Mouse (Mus musculus): ENCODE measurements around the gene Srl.

Srl gene

GRCm38 (mm10) chr16:4519157-4519556 lies 22.5 kb downstream of the Srl start:
- DNase-seq (ENCODE audit: low spot score in 2 of 2) = no peak

DNA sequence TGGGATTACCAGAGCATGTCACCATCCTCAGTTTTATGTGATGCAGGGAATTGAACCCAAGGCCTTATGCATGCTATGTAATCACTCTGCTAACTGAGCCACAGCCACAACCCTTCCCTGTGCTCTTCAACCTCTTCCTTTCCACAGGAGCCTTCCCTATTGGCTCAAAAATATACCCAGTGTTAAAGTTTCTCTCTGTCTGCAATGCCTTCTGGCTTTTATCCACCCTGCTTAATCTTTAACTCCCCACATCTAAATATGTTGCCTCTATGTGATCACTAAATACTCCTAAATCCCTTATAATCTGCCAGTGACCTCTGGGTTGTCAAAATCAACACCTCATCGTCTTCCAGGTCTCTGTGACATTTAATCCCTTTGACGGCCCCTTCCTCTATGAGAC lies 23.7 kb downstream of the Srl start:
- DNase-seq (ENCODE audit: low spot score in 2 of 2) = no peak

DNA sequence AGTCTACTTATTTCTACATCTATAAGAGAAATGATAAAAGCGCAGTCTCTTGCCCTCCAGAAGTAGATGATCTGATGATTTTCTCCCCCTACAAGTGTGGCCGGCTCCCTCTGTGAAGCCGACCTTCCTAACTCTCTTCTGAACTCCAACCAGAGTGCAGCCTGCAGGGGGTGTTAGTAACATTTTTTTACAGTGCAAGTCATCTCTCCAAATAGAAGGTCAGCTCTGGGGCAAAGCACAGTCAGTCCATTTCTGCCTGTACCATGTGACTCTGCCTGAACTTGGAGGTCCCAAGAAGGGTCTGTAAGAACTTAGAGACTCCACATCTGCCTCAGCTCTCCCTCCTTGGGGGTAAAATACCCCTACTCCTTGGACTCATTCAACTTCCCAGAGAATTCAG lies 27.2 kb downstream of the Srl start:
- no peak for DNase-seq (ENCODE audit: low spot score in 2 of 2)

DNA sequence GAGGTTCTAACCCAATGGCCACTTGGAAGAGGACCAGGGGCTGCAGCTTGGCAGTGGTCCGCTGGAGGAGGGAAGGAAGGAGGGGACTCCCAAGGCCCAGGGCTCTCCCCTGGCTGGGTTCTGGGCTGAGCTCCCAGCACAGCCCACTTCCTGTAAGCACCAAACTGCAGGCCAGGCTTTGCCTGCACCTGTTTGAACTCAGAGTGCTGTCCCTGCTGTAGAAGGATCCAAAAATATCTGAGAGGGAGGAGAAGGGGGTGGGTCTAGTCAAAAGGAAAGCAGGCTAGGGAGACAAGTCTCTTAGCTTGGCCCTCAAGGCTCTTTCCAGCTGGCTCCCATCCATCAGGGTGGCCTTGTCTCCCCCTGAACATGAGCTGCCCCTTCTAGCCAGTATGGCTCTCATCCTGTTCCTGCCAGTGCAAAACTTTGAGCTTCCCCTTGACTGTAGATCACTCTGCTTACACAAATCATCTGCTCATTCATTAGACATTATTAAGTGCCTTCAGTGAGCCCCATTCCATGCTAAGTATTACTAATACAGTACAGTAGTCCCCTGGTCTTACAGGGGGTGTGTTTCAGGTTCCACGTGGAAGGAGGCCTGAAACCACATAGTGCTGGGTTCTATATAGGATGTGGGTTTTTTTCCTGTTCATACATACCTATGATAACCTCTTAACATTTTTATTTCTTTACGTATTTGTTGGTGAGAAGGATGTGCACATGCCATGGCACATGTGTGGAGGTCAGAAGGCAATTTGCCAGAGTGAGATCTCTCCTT lies 28.8 kb downstream of the Srl start:
- DNase-seq (ENCODE audit: low spot score in 2 of 2) = peak in 1 of 2 experiments; percentile 13

GRCm38 (mm10) chr16:4511371-4511770 lies 30.2 kb downstream of the Srl start:
- DNase-seq (ENCODE audit: low spot score in 2 of 2) = no peak

DNA sequence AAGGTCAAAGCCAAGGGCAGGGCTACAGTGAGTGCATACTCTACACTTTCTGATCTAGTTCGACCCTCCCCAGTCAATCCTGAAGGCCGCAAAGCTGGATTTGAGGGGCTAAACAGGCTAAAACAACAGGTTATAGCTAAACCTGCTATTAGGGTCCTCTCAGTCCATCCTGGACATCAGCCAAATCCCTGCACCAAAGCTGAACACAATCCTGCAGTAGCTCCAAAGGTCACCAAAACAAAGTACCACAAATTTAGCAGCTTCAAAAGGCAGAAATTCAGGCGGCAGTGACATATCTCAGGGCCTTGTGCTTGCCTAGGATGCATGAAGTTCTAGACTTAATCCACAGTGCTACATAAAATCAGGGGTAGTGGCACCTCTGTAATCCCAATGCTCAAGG lies 35.4 kb downstream of the Srl start:
- no peak for DNase-seq (ENCODE audit: low spot score in 2 of 2)

DNA sequence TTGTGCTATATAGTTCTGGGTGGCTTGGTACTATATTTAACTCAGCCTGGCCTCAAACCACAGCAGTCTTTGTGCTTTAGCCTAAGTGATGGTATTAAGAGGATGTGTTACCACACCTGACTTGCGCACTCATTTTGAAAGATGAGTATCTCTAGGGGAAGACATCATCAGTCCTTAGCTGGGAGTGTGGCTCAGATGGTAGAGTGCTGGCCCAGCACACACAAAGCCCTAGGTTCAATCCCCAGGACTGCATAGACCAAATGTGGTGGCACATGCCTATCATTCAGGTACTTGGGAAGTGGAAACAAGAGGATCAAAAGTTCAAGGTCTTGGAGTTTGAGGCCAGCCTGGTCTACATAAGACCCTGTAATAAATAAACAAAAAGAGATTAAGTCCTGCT lies 38.1 kb downstream of the Srl start:
- no peak for DNase-seq (ENCODE audit: low spot score in 2 of 2)

GRCm38 (mm10) chr16:4502568-4502967 lies 39.0 kb downstream of the Srl start:
- DNase-seq (ENCODE audit: low spot score in 2 of 2) = no peak

DNA sequence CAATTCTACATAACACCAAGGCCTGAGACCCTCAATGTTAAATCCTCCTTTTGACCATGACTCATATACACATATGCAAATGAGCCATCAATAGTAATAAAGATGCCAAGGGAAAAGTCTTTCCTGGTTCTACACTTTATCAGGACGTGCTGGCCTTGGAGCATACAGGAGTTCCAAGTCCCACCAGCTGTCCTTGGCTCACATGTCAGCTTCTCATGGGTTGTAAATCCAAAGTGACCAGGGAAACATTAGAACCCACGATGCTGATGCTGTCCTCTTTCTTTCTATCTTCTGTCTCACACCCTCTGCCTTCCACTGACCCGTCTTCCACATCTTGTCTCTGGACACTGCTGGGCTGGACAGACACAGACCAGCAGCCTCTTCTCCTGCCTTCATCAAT lies 39.9 kb downstream of the Srl start:
- DNase-seq (ENCODE audit: low spot score in 2 of 2) = no peak

DNA sequence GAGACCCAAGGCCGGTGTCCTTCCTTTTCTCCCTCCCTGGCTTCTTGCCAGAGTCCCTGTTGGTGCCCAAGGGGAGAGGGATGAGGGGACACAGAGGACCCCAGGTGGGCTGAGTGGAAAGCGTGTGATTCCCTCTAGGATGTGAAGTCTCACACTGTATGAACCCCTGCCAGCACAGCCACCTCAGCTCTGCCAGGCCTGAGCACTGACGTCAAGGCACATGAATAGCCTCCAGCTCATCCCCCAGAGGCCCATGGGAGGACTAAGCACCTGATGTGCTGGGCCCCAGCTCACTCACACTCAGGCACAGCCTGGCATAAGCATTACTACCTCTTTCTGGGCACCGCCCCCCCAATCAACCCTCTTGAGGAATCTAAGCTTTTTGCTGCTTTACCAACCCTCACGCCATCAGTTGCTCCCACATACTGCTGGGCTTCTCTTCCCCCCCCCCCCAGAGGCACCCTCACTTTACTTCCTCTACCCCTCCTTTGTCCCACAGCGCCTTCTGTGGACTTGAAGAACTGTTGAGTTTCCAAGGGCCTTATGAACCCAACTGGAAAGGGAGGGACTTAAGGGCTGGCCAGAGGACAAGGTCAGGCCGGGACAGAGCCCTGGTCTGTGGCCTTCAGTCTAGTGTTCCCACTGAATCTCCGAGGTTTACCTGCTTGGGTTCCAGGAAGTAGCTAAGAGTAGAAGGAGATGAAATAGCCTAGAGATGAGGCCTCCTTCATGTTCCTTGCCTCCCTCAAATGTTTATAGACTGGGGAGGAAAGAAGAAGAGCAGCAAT lies 40.8 kb downstream of the Srl start:
- no peak for DNase-seq (ENCODE audit: low spot score in 2 of 2)

GRCm38 (mm10) chr16:4497762-4498607 lies 43.6 kb downstream of the Srl start:
- no peak for DNase-seq (ENCODE audit: low spot score in 2 of 2)

- no peak for DNase-seq (ENCODE audit: low spot score in 2 of 2)
These were observed 45.1 kb downstream of the Srl start for GRCm38 (mm10) chr16:4496470-4496869.

GRCm38 (mm10) chr16:4495861-4496260 lies 45.8 kb downstream of the Srl start:
- no peak for DNase-seq (ENCODE audit: low spot score in 2 of 2)

- DNase-seq (ENCODE audit: low spot score in 2 of 2) = no peak
These were observed 48.6 kb downstream of the Srl start for GRCm38 (mm10) chr16:4492777-4493563.

- peak; percentile 94 to 96 for DNase-seq (ENCODE audit: low spot score in 2 of 2)
These were observed 52.4 kb downstream of the Srl start for GRCm38 (mm10) chr16:4489114-4489624.

- DNase-seq (ENCODE audit: low spot score in 2 of 2) = no peak
These were observed 60.9 kb downstream of the Srl start for GRCm38 (mm10) chr16:4480616-4481265.

DNA sequence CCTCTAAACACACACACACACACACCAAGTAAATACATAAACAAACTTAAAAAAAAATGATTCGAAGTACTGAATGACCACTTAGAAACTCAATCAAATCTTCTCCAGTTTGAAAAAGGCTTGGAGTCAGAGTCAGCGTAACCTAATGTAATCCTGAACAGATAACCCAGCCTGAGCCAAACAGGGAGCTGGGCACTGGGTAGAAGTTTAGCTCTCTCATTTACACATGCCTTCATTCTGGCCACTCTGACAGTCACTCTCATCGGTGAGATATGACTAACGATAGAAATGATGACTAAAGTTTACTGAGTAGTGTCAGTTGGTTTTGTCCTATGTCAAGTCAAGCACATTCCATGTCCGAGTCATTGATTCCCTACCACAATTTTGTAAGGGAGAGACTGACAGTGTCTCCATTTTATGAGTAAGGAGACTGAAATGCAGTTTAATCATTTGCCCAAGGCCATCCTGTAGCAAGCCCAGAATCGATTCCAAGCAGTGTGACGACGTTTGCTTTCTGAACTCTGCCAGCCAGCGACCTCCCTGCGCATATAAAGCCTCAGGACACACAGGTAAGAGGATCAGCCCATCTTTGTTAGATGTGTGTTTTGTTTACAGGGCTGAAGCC lies 63.9 kb downstream of the Srl start:
- no peak for DNase-seq (ENCODE audit: low spot score in 2 of 2)

- DNase-seq (ENCODE audit: low spot score in 2 of 2) = peak; percentile 95 to 97
These were observed 66.5 kb downstream of the Srl start for GRCm38 (mm10) chr16:4474882-4475803.

All from right cerebral cortex, adult 2 months (tissue).